Mouse (Mus musculus) liver, embryonic 11.5 days (tissue): ENCODE measurements around the gene Tst. TPM values are rescaled to one million over a fixed set of nuclear protein-coding genes. Genes with fewer than 3 reads are reported as not detected.

Experiments
- ATAC-seq: fragments of 200-750 bp; cut with Nextera tagmentation; replicated peaks from 2 replicates; pipeline ENCODE4 v1.8.0; 2017; ENCODE audit warnings: moderate number of reproducible peaks, mild to moderate bottlenecking, moderate TSS enrichment, moderate library complexity; ENCODE audit not compliant: low FRiP score
- DNase-seq: peaks from one replicate; pipeline ENCODE4 v3.0.0-alpha.2; 2017; ENCODE audit warnings: low spot score
- H3K27ac ChIP-seq: fragments of 300-500 bp; sonication (generic); 2 replicates; pipeline ENCODE4 v1.5.1; 2014; ENCODE audit warnings: mild to moderate bottlenecking, low read depth, low read length, control low read depth
- H3K27me3 ChIP-seq: fragments of 300-500 bp; sonication (generic); replicated peaks from 2 replicates; pipeline ENCODE4 v1.6.1; 2014; ENCODE audit warnings: low read length, mixed read lengths; ENCODE audit not compliant: control insufficient read depth, insufficient read depth
- H3K36me3 ChIP-seq: fragments of 300-500 bp; sonication (generic); 2 replicates; pipeline ENCODE4 v1.6.1; 2014; ENCODE audit warnings: mild to moderate bottlenecking, low read length, moderate library complexity, mixed read lengths; ENCODE audit not compliant: control insufficient read depth, insufficient read depth
- H3K4me1 ChIP-seq: fragments of 300-500 bp; sonication (generic); replicated peaks from 2 replicates; pipeline ENCODE4 v1.6.1; 2014; ENCODE audit warnings: low read length, mixed read lengths; ENCODE audit not compliant: control insufficient read depth, insufficient read depth
- H3K4me2 ChIP-seq: fragments of 300-500 bp; sonication (generic); 2 replicates; pipeline ENCODE4 v1.6.1; 2014; ENCODE audit warnings: mild to moderate bottlenecking, control low read depth, moderate library complexity
- H3K4me3 ChIP-seq: fragments of 300-500 bp; sonication (generic); 2 replicates; pipeline ENCODE4 v1.5.1; 2014; ENCODE audit warnings: low read depth, low read length, control low read depth
- H3K9ac ChIP-seq: fragments of 300-500 bp; sonication (generic); 2 replicates; pipeline ENCODE4 v1.6.1; 2014; ENCODE audit warnings: low read depth, low read length, control low read depth
- H3K9me3 ChIP-seq: fragments of 300-500 bp; sonication (generic); 2 replicates; pipeline ENCODE4 v1.6.1; 2016; ENCODE audit warnings: low read length, inconsistent platforms, mixed read lengths; ENCODE audit not compliant: control insufficient read depth
- WGBS: fragments of 180-500 bp; shearing (Covaris S2); extraction: QIAGEN DNeasy Blood & Tissue Kit; methylation state at CpG from one replicate; pipeline ENCODE4 v1.1.7; 2014; 5-methylcytosine and 5-hydroxymethylcytosine counted together
- polyA plus RNA-seq: library from polyadenylated mRNA; unstranded; fragments of >200 nt; fragmentation: Nextera tagmentation; extraction: Ambion mirVana; gene quantifications from 2 replicates; pipeline ENCODE4 v1.2.1, GENCODE M21; 2014

The Tst gene
- polyA plus RNA-seq, 1 experiment from 2014 or later = 98.9 TPM

DNA sequence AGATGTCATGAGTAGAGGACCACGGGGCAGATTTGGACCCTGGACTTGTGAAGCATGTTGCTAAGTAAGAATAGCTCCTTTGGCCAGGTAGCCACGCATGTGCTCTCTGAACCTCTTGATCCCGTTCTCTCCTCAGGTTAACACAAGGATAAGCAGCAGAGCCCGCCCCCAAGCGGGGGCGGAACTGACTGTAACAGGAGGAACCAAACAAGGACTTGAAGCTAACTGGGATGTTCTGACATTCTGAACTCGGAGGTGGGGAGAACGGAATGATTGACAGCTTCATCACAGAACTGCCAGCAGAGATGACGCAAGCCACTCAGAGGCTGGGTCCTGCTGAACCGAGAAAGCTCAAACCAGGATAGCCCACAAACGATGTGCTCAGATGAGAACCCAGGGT lies 18.8 kb upstream of the Tst start:
- Histone ChIP-seq H3K4me1 (peaks cover 5% of the 10 kb centered on the region), H3K27ac (no peak overlapping the region), H3K4me3 (no peak overlapping the region), H3K4me2 (no peak overlapping the region), H3K36me3 (no peaks in the 10 kb centered on the region), H3K9me3 (no peaks in the 10 kb centered on the region), H3K27me3 (peaks cover 42% of the 10 kb centered on the region), H3K9ac (no peak overlapping the region)
- ATAC-seq (no peak), DNase-seq (no peak)
- 20% methylated on average over 11 of the region's 11 CpGs for WGBS

GRCm38 (mm10) chr15:78422046-78422956 lies 16.6 kb upstream of the Tst start:
- Histone ChIP-seq H3K27me3 (peaks cover 20% of the 10 kb centered on the region), H3K27ac (no peak overlapping the region)

DNA sequence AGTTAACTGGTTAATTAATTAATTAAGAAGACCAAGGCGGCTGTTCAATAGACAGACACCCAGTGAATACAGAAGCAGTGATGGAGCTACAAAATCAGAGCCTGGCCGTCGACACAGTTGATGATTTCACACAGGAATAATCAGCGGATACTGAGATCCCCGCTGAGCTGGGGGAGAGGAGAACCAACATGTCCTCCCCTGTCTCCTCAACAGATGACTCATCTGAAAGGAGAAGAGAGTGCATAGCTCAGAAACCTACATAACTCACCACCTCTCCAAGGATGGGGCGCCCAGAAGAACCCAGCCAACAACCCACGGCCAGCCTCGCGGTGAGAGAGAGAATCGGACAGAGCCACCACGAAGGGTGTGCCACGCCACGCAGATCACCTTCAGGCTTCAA lies 14.7 kb upstream of the Tst start:
- Histone ChIP-seq H3K36me3 (no peaks in the 10 kb centered on the region), H3K4me3 (no peak overlapping the region), H3K9me3 (no peaks in the 10 kb centered on the region), H3K4me1 (peaks cover 5% of the 10 kb centered on the region), H3K4me2 (no peak overlapping the region), H3K27ac (no peak overlapping the region), H3K9ac (no peak overlapping the region), H3K27me3 (peaks cover 13% of the 10 kb centered on the region; the same call in 1 of the 2 replicates)
- DNase-seq = no peak
- ATAC-seq = no peak
- WGBS = 77% methylated on average over 13 of the region's 13 CpGs

More at GRCm38 (mm10) chr15:78422046-78422956, 16.6 kb upstream of the Tst start:
- Histone ChIP-seq H3K36me3 (no peaks in the 10 kb centered on the region), H3K9ac (peak overlapping the region; percentile 34; the same call in 1 of the 2 replicates), H3K4me1 (peaks cover 5% of the 10 kb centered on the region), H3K4me3 (no peak overlapping the region), H3K9me3 (no peaks in the 10 kb centered on the region), H3K4me2 (peak overlapping the region; percentile 48)
- 18% methylated on average over 16 of the region's 16 CpGs for WGBS
- peak; percentile 65 for ATAC-seq
- peak; percentile 73 for DNase-seq

- no peak overlapping the region for H3K4me3 ChIP-seq
- DNase-seq (no peak), ATAC-seq (no peak)
- H3K27me3 ChIP-seq = 0 out of 2 replicates have a peak, but pooled peaks cover 7% of the 10 kb centered on the region
- peaks cover 22% of the 10 kb centered on the region for H3K4me1 ChIP-seq
- no peaks in the 10 kb centered on the region for H3K9me3 ChIP-seq
- H3K27ac ChIP-seq = peak overlapping the region; percentile 56
- H3K36me3 ChIP-seq = no peaks in the 10 kb centered on the region
- no peak overlapping the region for H3K9ac ChIP-seq
- WGBS = 56% methylated on average over 4 of the region's 4 CpGs
- peak overlapping the region; percentile 6; the same call in 1 of the 2 replicates for H3K4me2 ChIP-seq
Observed at GRCm38 (mm10) chr15:78416937-78417336, 11.2 kb upstream of the Tst start.

DNA sequence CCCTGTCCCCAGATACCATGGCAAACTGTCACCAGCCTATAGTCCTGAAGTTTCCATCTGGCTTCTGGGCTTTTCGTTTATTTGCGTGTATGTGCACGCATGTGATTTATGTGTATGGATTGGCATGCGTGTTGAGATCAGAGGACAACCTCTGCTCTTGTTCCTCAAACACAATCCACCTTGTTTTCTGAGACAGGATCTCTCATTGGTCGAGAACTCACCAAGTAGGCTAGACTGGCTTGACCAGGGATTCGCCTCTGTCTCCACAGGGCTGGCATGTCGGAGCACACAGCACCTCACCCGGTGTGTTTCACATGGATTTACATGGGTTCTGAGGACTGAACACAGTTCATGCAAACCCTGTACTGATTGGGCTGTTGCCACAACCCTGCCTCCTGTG lies 8.4 kb upstream of the Tst start:
- WGBS = 88% methylated on average over 8 of the region's 8 CpGs

GRCm38 (mm10) chr15:78413719-78414117 lies 8.0 kb upstream of the Tst start:
- H3K27ac ChIP-seq = peak overlapping the region; percentile 87
- DNase-seq = no peak
- peaks cover 45% of the 10 kb centered on the region for H3K4me1 ChIP-seq
- H3K9me3 ChIP-seq = no peaks in the 10 kb centered on the region
- WGBS = 39% methylated on average over 1 of the region's 1 CpGs
- peak; percentile 64 for ATAC-seq
- H3K4me3 ChIP-seq = no peak overlapping the region
- H3K4me2 ChIP-seq = peak overlapping the region; percentile 44
- peaks cover 27% of the 10 kb centered on the region for H3K27me3 ChIP-seq
- no peaks in the 10 kb centered on the region for H3K36me3 ChIP-seq
- H3K9ac ChIP-seq = peak overlapping the region; percentile 47

More for the DNA sequence above, 8.4 kb upstream of the Tst start:
- Histone ChIP-seq H3K9ac (0 out of 2 replicates have a peak overlapping the region, but pooled peaks have one; percentile 16), H3K27ac (peak overlapping the region; percentile 87; the same call in 1 of the 2 replicates), H3K9me3 (no peaks in the 10 kb centered on the region), H3K4me2 (peak overlapping the region; percentile 44), H3K4me1 (peaks cover 44% of the 10 kb centered on the region), H3K36me3 (no peaks in the 10 kb centered on the region), H3K4me3 (no peak overlapping the region), H3K27me3 (peaks cover 23% of the 10 kb centered on the region)
- no peak for DNase-seq
- ATAC-seq = no peak

- no peaks in the 10 kb centered on the region for H3K36me3 ChIP-seq
- ATAC-seq (peak; percentile 94), DNase-seq (no peak)
- H3K9ac ChIP-seq = peak overlapping the region; percentile 47
- peaks cover 45% of the 10 kb centered on the region for H3K4me1 ChIP-seq
- WGBS = 53% methylated on average over 14 of the region's 14 CpGs
- H3K4me2 ChIP-seq = peak overlapping the region; percentile 46
- H3K27me3 ChIP-seq = peaks cover 28% of the 10 kb centered on the region
- H3K27ac ChIP-seq = peak overlapping the region; percentile 87
- H3K4me3 ChIP-seq = no peak overlapping the region
- H3K9me3 ChIP-seq = no peaks in the 10 kb centered on the region
Observed at GRCm38 (mm10) chr15:78413083-78413718, 7.5 kb upstream of the Tst start.

DNA sequence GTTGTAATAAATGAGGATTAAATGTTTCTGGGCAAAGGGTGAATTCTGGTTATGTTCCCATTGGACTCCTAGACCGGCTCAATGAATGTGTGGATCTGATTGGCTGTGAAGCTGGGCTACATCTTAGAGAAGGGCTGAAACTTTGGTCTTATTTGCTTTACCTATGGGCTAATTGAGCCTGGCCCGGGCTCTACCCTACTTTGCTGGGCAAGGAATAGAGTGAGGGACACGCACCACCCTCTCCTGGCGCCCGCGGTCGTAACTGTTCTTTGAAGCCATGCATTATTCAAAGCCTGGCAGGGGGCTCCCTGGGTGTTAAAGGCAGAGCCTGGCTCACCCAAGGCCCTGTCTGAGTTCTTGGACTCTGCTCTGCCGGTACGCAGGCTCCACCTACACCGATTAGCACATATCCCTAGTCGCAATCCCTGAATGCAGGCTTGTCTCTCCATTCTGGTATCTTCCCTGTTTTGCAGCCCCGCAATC lies 3.9 kb upstream of the Tst start:
- peak overlapping the region; percentile 52 for H3K9ac ChIP-seq
- ATAC-seq (no peak), DNase-seq (no peak)
- no peak overlapping the region for H3K27ac ChIP-seq
- peaks cover 28% of the 10 kb centered on the region for H3K27me3 ChIP-seq
- H3K4me3 ChIP-seq = peak overlapping the region; percentile 34
- H3K9me3 ChIP-seq = no peaks in the 10 kb centered on the region
- peaks cover 63% of the 10 kb centered on the region for H3K4me1 ChIP-seq
- 25% methylated on average over 12 of the region's 12 CpGs for WGBS
- no peaks in the 10 kb centered on the region for H3K36me3 ChIP-seq
- peak overlapping the region; percentile 64 for H3K4me2 ChIP-seq
